Mouse (Mus musculus): ENCODE data around the gene Ttc17.

DNA sequence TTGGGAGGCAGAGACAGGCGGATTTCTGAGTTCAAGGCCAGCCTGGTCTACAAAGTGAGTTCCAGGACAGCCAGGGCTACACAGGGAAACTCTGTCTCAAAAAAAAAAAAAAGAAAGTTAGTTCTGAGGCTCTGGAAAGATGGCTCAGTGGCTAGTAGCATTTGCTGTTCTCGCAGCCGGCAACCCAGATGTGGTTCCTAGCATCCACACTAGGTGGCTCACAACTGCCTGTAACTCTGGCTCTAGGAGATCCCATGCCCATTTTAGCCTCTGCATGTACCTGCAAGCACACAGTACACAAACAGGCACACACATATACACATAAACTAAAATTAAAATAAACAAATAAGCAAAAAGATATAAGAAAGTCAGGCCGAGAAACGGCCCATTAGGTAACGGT lies 35.4 kb downstream of the Ttc17 start:
- TF ChIP-seq CTCF (IDR thresholded peaks at IDR 0.05) (peak; percentile 63), POLR2A (IDR thresholded peaks at IDR 0.05; ENCODE audit: insufficient read depth, low read depth, low read length) (no peak)
